Mouse (Mus musculus): Measurements from ENCODE around the gene Irak2. TPM values are rescaled to one million over a fixed set of nuclear protein-coding genes. Genes with fewer than 3 reads are reported as not detected.

Irak2 gene
- polyA plus RNA-seq, 1 experiment from 2014 or later = 15.6 TPM

DNA sequence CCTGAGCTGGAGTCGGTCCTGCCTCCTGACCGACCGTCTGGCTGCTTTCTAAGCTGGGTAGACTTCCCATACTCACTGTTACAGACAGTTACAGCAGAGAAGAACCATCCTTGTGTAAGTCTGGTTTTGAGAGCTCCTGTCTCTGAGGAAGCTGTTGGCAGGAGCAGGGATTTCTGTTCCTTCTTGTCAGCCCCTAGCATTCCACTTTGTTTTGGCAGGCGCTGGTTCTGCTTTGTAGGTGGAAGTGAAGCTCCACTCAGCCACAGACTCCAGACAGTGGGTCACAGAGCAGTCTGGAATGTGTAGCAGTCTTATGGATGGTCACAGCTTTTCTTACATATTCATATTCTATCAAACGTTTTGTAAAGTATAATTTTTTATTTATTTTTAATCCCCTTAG lies 7.9 kb upstream of the Irak2 start:
- no peaks in the 10 kb centered on the region for H3K9me3 ChIP-seq (ENCODE audit: low read length)
- peaks cover 13% of the 10 kb centered on the region for H3K36me3 ChIP-seq (ENCODE audit: insufficient read depth, low read length)
- DNase-seq (ENCODE audit: low spot score) (no peak), ATAC-seq (no peak)
- H3K4me2 ChIP-seq (replicated peaks; ENCODE audit: low read depth, low read length) = no peak overlapping the region
- H3K27ac ChIP-seq (ENCODE audit: low read length) = no peak overlapping the region
- no peaks in the 10 kb centered on the region for H3K27me3 ChIP-seq (replicated peaks; ENCODE audit: insufficient read depth, low read length)
- no peak overlapping the region for H3K4me3 ChIP-seq (ENCODE audit: low read depth, low read length)
- 74% methylated on average over 5 of the region's 5 CpGs for WGBS
- no peaks in the 10 kb centered on the region; the same call in 1 of the 2 replicates for H3K4me1 ChIP-seq (ENCODE audit: insufficient read depth, low read depth, low read length)
- TF ChIP-seq CTCF (IDR thresholded peaks at IDR 0.05) = no peak
- TF ChIP-seq EP300 (IDR thresholded peaks at IDR 0.05) = no peak
- no peak overlapping the region for H3K9ac ChIP-seq (replicated peaks; ENCODE audit: low read depth)

DNA sequence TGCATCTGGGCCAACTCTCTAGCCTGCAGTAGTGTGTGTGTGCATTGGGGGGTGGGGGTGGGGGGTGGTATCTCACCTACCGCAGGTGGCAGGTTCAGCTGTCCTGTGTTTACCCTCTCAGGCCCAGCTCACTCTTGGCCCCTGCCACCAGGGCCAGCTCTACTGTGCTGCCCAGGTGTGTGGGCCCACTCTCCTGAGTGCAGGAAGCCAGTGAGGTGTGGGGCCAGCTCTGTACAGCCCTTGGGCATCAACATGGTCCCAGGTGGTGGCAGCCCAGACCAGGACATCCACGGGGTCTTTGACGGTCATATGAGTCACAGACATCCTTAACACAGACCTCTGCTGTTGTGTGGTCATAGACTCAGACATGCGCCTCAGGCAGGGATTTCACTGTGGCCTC lies 5.4 kb upstream of the Irak2 start:
- Histone ChIP-seq H3K9ac (replicated peaks; ENCODE audit: low read depth) (no peak overlapping the region), H3K4me3 (ENCODE audit: low read depth, low read length) (no peak overlapping the region), H3K27ac (ENCODE audit: low read length) (no peak overlapping the region), H3K4me1 (ENCODE audit: insufficient read depth, low read depth, low read length) (no peaks in the 10 kb centered on the region), H3K9me3 (ENCODE audit: low read length) (no peaks in the 10 kb centered on the region), H3K27me3 (replicated peaks; ENCODE audit: insufficient read depth, low read length) (no peaks in the 10 kb centered on the region), H3K36me3 (ENCODE audit: insufficient read depth, low read length) (peaks cover 9% of the 10 kb centered on the region), H3K4me2 (replicated peaks; ENCODE audit: low read depth, low read length) (no peak overlapping the region)
- 86% methylated on average over 4 of the region's 4 CpGs for WGBS
- no peak for ATAC-seq
- no peak for TF ChIP-seq EP300 (IDR thresholded peaks at IDR 0.05)
- TF ChIP-seq CTCF (IDR thresholded peaks at IDR 0.05) = no peak
- DNase-seq (ENCODE audit: low spot score) = no peak

DNA sequence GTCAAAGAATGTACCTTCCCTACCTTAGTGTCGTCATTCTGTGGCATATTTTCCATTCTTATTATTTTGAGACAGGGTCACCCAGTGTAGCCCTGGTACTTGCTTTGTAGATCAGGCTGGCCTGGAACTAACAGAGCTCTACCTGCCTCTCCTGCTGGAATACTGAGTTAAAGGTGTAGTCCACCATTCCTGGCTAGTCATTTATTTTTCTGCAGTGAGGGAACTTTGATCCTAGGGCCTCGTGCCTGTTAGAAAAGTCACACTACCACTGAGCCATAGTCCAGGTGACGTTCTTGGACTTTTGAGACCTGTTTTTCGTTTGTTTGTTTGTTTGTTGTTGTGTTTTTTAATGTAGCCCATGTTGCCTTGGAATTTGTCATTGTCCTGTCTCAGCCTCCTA lies 934 bp downstream of the Irak2 start:
- Histone ChIP-seq H3K4me2 (replicated peaks; ENCODE audit: low read depth, low read length) (peak overlapping the region; percentile 74; the same call in 1 of the 2 replicates), H3K27ac (ENCODE audit: low read length) (no peak overlapping the region), H3K4me3 (ENCODE audit: low read depth, low read length) (no peak overlapping the region), H3K4me1 (ENCODE audit: insufficient read depth, low read depth, low read length) (no peaks in the 10 kb centered on the region), H3K9me3 (ENCODE audit: low read length) (no peaks in the 10 kb centered on the region), H3K9ac (replicated peaks; ENCODE audit: low read depth) (no peak overlapping the region), H3K27me3 (replicated peaks; ENCODE audit: insufficient read depth, low read length) (no peaks in the 10 kb centered on the region), H3K36me3 (ENCODE audit: insufficient read depth, low read length) (no peaks in the 10 kb centered on the region)
- DNase-seq (ENCODE audit: low spot score) (no peak), ATAC-seq (no peak)
- TF ChIP-seq CTCF (IDR thresholded peaks at IDR 0.05) = no peak
- TF ChIP-seq EP300 (IDR thresholded peaks at IDR 0.05) = no peak
- 70% methylated on average over 4 of the region's 4 CpGs for WGBS

DNA sequence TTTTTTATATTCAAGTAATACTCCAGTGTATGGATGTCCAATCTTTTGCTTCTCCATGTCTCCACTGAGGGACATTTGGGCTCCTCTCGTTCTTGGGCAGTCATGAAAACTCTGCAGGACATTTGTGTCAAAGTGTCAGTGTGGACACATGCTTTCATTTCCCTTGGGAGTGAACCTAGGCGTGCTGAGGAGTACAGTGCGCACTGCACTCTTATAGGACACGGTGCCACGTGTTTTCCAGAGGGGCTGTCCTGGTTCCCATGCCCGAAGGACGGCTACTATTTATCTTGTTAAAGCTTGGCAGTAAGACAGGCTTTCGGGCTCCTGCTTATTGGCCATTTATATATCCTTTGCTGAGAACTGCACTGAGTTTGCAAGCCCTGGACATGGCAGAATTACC lies 4.3 kb downstream of the Irak2 start:
- Histone ChIP-seq H3K27me3 (replicated peaks; ENCODE audit: insufficient read depth, low read length) (no peaks in the 10 kb centered on the region), H3K36me3 (ENCODE audit: insufficient read depth, low read length) (no peaks in the 10 kb centered on the region), H3K4me2 (replicated peaks; ENCODE audit: low read depth, low read length) (no peak overlapping the region), H3K4me3 (ENCODE audit: low read depth, low read length) (no peak overlapping the region), H3K9ac (replicated peaks; ENCODE audit: low read depth) (no peak overlapping the region), H3K9me3 (ENCODE audit: low read length) (no peaks in the 10 kb centered on the region), H3K27ac (ENCODE audit: low read length) (no peak overlapping the region), H3K4me1 (ENCODE audit: insufficient read depth, low read depth, low read length) (no peaks in the 10 kb centered on the region)
- ATAC-seq = no peak
- no peak for DNase-seq (ENCODE audit: low spot score)
- TF ChIP-seq CTCF (IDR thresholded peaks at IDR 0.05) (no peak), EP300 (IDR thresholded peaks at IDR 0.05) (no peak)
- 71% methylated on average over 8 of the region's 8 CpGs for WGBS

DNA sequence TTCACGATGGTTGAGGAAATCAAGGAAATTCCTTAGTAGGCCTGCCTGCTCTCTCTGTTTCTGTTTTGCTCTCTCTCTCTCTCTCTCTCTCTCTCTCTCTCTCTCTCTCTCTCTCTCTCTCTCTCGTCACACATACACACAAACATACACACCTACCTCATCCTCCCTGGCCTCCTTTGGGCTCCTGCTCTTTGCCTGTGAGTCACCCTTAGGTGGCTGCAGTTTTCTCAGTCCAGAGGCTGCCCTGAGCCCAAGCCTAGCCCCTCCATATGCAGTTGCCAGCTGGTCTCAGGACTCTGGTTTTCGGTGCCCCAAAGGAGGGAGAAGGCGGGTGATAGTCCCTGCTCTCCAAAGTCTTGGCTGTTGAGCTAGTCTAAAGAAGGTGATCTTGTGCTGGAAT lies 4.8 kb downstream of the Irak2 start:
- Histone ChIP-seq H3K9me3 (ENCODE audit: low read length) (no peaks in the 10 kb centered on the region), H3K27ac (ENCODE audit: low read length) (no peak overlapping the region), H3K4me3 (ENCODE audit: low read depth, low read length) (no peak overlapping the region), H3K9ac (replicated peaks; ENCODE audit: low read depth) (no peak overlapping the region), H3K4me1 (ENCODE audit: insufficient read depth, low read depth, low read length) (no peaks in the 10 kb centered on the region), H3K4me2 (replicated peaks; ENCODE audit: low read depth, low read length) (no peak overlapping the region), H3K27me3 (replicated peaks; ENCODE audit: insufficient read depth, low read length) (no peaks in the 10 kb centered on the region), H3K36me3 (ENCODE audit: insufficient read depth, low read length) (no peaks in the 10 kb centered on the region)
- no peak for ATAC-seq
- WGBS = 79% methylated on average over 4 of the region's 4 CpGs
- no peak for TF ChIP-seq EP300 (IDR thresholded peaks at IDR 0.05)
- TF ChIP-seq CTCF (IDR thresholded peaks at IDR 0.05) = no peak
- DNase-seq (ENCODE audit: low spot score) = no peak

DNA sequence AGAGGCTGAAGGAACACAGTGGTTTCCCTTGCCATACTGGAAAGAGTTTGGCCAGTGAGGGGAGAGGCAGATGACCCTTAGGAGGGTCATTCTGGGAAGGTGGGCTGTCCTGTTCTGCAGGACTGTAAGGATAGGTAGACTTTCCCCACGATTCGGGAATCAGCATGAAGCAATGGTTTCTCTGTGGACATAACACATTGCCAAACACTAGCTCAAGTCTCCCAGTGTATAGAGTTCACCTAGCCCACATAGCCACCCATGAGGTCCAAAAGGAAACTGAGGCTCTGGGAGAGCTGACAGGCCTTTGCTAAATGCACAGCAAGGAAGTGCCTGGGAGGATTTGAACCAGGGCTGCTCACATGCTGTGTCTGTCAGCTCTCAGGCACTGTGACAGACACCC lies 5.7 kb downstream of the Irak2 start:
- Histone ChIP-seq H3K4me1 (ENCODE audit: insufficient read depth, low read depth, low read length) (no peaks in the 10 kb centered on the region), H3K4me2 (replicated peaks; ENCODE audit: low read depth, low read length) (no peak overlapping the region), H3K27ac (ENCODE audit: low read length) (no peak overlapping the region), H3K36me3 (ENCODE audit: insufficient read depth, low read length) (no peaks in the 10 kb centered on the region), H3K4me3 (ENCODE audit: low read depth, low read length) (no peak overlapping the region), H3K9ac (replicated peaks; ENCODE audit: low read depth) (no peak overlapping the region), H3K9me3 (ENCODE audit: low read length) (no peaks in the 10 kb centered on the region), H3K27me3 (replicated peaks; ENCODE audit: insufficient read depth, low read length) (no peaks in the 10 kb centered on the region)
- TF ChIP-seq CTCF (IDR thresholded peaks at IDR 0.05) (no peak), EP300 (IDR thresholded peaks at IDR 0.05) (no peak)
- WGBS = 83% methylated on average over 2 of the region's 2 CpGs
- DNase-seq (ENCODE audit: low spot score) (no peak), ATAC-seq (no peak)

DNA sequence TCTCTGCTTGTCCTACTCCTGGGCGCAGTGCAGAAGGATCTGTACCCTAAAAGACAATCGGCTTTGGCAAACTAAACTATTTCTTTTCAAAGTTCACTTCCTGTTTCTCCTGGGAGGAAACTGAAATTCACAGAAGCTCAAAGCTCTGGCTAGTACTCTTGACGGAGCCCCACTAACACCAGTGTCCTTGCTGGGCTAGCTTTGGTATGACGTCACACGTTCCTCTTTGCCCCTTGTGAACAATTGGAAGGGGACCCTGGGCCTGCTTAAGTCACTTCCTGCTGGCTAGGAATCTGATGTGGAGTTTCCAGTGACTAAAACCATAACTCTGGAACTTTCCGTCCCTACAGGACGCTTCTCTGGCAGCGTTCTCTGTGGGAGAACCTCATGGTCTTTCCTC lies 6.5 kb downstream of the Irak2 start:
- no peak overlapping the region for H3K9ac ChIP-seq (replicated peaks; ENCODE audit: low read depth)
- no peak overlapping the region for H3K4me3 ChIP-seq (ENCODE audit: low read depth, low read length)
- 49% methylated on average over 8 of the region's 8 CpGs for WGBS
- H3K27ac ChIP-seq (ENCODE audit: low read length) = peak overlapping the region; percentile 62
- H3K27me3 ChIP-seq (replicated peaks; ENCODE audit: insufficient read depth, low read length) = no peaks in the 10 kb centered on the region
- ATAC-seq = peak; percentile 86
- TF ChIP-seq CTCF (IDR thresholded peaks at IDR 0.05) = no peak
- TF ChIP-seq EP300 (IDR thresholded peaks at IDR 0.05) = peak; percentile 34; the same call in 1 of the 2 replicates
- no peaks in the 10 kb centered on the region for H3K36me3 ChIP-seq (ENCODE audit: insufficient read depth, low read length)
- H3K4me1 ChIP-seq (ENCODE audit: insufficient read depth, low read depth, low read length) = no peaks in the 10 kb centered on the region
- peak; percentile 77 for DNase-seq (ENCODE audit: low spot score)
- H3K9me3 ChIP-seq (ENCODE audit: low read length) = no peaks in the 10 kb centered on the region
- H3K4me2 ChIP-seq (replicated peaks; ENCODE audit: low read depth, low read length) = no peak overlapping the region

All from lung, postnatal 0 days (tissue).